Mouse (Mus musculus) erythroblast, adult 5-6 weeks (primary cell): ENCODE measurements around the gene Enpep. TPM values are rescaled to one million over a fixed set of nuclear protein-coding genes. Genes with fewer than 3 reads are reported as not detected.

ENCODE experiments used
- ATAC-seq: replicated peaks from 2 replicates; pipeline ENCODE4 v1.8.0; 2016; ENCODE audit warnings: moderate number of reproducible peaks, mild to moderate bottlenecking, moderate TSS enrichment, inconsistent platforms; ENCODE audit not compliant: poor library complexity, low FRiP score, severe bottlenecking
- total RNA-seq, 2 experiments: library from RNA; stranded (forward) in 1 of 2; stranded (reverse) in 1 of 2; fragments of 150-400 nt in 1 of 2; fragments of 200-764, 138-1000 nt in 1 of 2; gene quantifications; 2 replicates each; pipeline versions ENCODE4 v1.2.3 to v1.2.4; 2015 to 2017; ENCODE audit warnings: low replicate concordance in 2 of 2

Enpep gene
- total RNA-seq, 2 experiments from 2014 or later: not detected

- ATAC-seq: no peak
These were observed 74.0 kb downstream of the Enpep start for GRCm38 (mm10) chr3:129258497-129258896.

- no peak for ATAC-seq
These were observed 75.8 kb downstream of the Enpep start for GRCm38 (mm10) chr3:129256766-129257165.

GRCm38 (mm10) chr3:129256283-129256682, 76.2 kb downstream of the Enpep start:
- no peak for ATAC-seq

- ATAC-seq: no peak
These were observed 78.3 kb downstream of the Enpep start for GRCm38 (mm10) chr3:129254246-129254645.

- ATAC-seq: no peak
These were observed 81.5 kb downstream of the Enpep start for GRCm38 (mm10) chr3:129250997-129251396.

- no peak for ATAC-seq
These were observed 93.8 kb downstream of the Enpep start for GRCm38 (mm10) chr3:129238664-129239258.

GRCm38 (mm10) chr3:129238010-129238409, 94.5 kb downstream of the Enpep start:
- ATAC-seq: no peak

- ATAC-seq: no peak
These were observed 105.2 kb downstream of the Enpep start for GRCm38 (mm10) chr3:129227331-129227730.

- ATAC-seq: no peak
These were observed 105.8 kb downstream of the Enpep start for GRCm38 (mm10) chr3:129226681-129227080.

- no peak for ATAC-seq
These were observed 106.8 kb downstream of the Enpep start for GRCm38 (mm10) chr3:129225577-129226289.

GRCm38 (mm10) chr3:129224806-129225576, 107.5 kb downstream of the Enpep start:
- ATAC-seq: no peak

- no peak for ATAC-seq
These were observed 108.3 kb downstream of the Enpep start for GRCm38 (mm10) chr3:129223964-129224805.

GRCm38 (mm10) chr3:129223401-129223800, 109.1 kb downstream of the Enpep start:
- ATAC-seq: no peak

- no peak for ATAC-seq
These were observed 109.9 kb downstream of the Enpep start for GRCm38 (mm10) chr3:129222448-129223290.

GRCm38 (mm10) chr3:129221380-129222260, 110.9 kb downstream of the Enpep start:
- ATAC-seq: no peak

GRCm38 (mm10) chr3:129220681-129221379, 111.7 kb downstream of the Enpep start:
- ATAC-seq: no peak

GRCm38 (mm10) chr3:129220086-129220670, 112.3 kb downstream of the Enpep start:
- ATAC-seq: no peak
